Mouse (Mus musculus) lung, postnatal 0 days (tissue): ENCODE measurements around the gene Tspo.

Source experiments
- CTCF ChIP-seq: IDR thresholded peaks from 2 replicates; pipeline ENCODE4 v1.5.1; 2016; ENCODE audit warnings: antibody characterized with exemption, mild to moderate bottlenecking
- EP300 ChIP-seq: IDR thresholded peaks from 2 replicates; pipeline ENCODE4 v1.6.1; 2016; ENCODE audit warnings: antibody characterized with exemption, mild to moderate bottlenecking, control low read depth

DNA sequence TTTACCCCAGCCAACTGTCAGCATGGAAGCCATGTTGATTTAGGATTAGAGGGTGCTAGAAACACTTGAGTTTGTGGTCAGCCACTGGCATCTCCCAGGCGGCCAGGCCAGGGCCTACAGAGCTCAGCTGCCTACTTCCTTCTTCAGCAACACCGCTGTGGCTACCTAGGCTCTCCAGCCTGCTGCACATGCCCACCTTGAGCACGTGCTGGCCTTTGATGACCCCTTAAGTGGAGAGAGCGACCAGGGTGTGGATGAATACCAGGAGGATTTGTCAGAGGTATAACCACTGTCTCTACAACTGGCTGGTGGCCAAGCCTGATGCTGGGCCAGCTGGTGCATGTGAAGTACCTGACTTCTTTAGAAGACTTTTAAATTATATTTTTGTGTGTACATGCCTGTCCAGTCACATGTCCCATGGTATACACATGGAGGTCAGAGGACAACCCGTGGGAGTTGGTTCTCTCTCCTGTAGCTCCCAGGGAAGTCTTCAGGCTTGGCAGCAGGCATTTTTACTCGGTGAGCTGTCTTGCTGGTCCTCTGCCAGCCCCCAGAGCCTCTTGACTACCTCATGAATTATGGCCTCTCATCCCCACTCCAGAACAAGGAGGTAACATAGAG lies 11.4 kb downstream of the Tspo start:
- peak; percentile 75 for TF ChIP-seq EP300
- no peak for TF ChIP-seq CTCF
